Mouse (Mus musculus) forebrain, postnatal 0 days (tissue): ENCODE results near the gene Htra1. TPM values are rescaled to one million over a fixed set of nuclear protein-coding genes. Genes with fewer than 3 reads are reported as not detected.
A peak's percentile ranks its signal among the peaks of the same experiment; 100 is the strongest.

Experiments
- ATAC-seq: fragments of 200-750 bp; cut with Nextera tagmentation; 2 replicates; pipeline ENCODE4 v1.8.0; 2017; ENCODE audit warnings: mild to moderate bottlenecking, moderate library complexity
- DNase-seq: peaks from one replicate; pipeline ENCODE4 v3.0.0-alpha.2; 2015
- H3K27ac ChIP-seq: fragments of 300-500 bp; sonication (generic); 2 replicates; pipeline ENCODE4 v1.5.1; 2014; ENCODE audit warnings: low read depth, mild to moderate bottlenecking, antibody characterized with exemption, low read length, moderate library complexity, mixed read lengths
- H3K27me3 ChIP-seq: fragments of 300-500 bp; sonication (generic); 2 replicates; pipeline ENCODE4 v1.6.1; 2014; ENCODE audit warnings: mild to moderate bottlenecking, low read length, mixed read lengths; ENCODE audit not compliant: insufficient read depth
- H3K36me3 ChIP-seq: fragments of 300-500 bp; sonication (generic); 2 replicates; pipeline ENCODE4 v1.6.1; 2014; ENCODE audit warnings: mild to moderate bottlenecking, moderate library complexity; ENCODE audit not compliant: insufficient read depth
- H3K4me1 ChIP-seq: fragments of 300-500 bp; sonication (generic); 2 replicates; pipeline ENCODE4 v1.6.1; 2014; ENCODE audit warnings: antibody characterized with exemption; ENCODE audit not compliant: insufficient read depth
- H3K4me2 ChIP-seq: fragments of 300-500 bp; sonication (generic); 2 replicates; pipeline ENCODE4 v1.6.1; 2014; ENCODE audit warnings: low read depth, mild to moderate bottlenecking, moderate library complexity
- H3K4me3 ChIP-seq: fragments of 300-500 bp; sonication (generic); 2 replicates; pipeline ENCODE4 v1.5.1; 2014; ENCODE audit warnings: low read depth, low read length, mixed read lengths
- H3K9ac ChIP-seq: fragments of 300-500 bp; sonication (generic); 2 replicates; pipeline ENCODE4 v1.6.1; 2014; ENCODE audit warnings: mild to moderate bottlenecking
- H3K9me3 ChIP-seq: fragments of 300-500 bp; sonication (generic); 2 replicates; pipeline ENCODE4 v1.6.1; 2016; ENCODE audit warnings: low read length
- CTCF ChIP-seq: sonication (generic); IDR thresholded peaks from 2 replicates; pipeline ENCODE4 v1.5.1; 2016; ENCODE audit warnings: antibody characterized with exemption, control low read depth, low read depth
- WGBS: fragments of 180-500 bp; shearing (Covaris S2); extraction: QIAGEN DNeasy Blood & Tissue Kit; methylation state at CpG from one replicate; pipeline ENCODE4 v1.1.7; 2014; 5-methylcytosine and 5-hydroxymethylcytosine counted together
- polyA plus RNA-seq: library from polyadenylated mRNA; unstranded; fragments of >200 nt; fragmentation: Nextera tagmentation; extraction: Ambion mirVana; gene quantifications from 2 replicates; pipeline ENCODE4 v1.2.1, GENCODE M21; 2015
- total RNA-seq: library from RNA; depleted of rRNA; stranded (reverse); fragments of >200 nt; gene quantifications from 2 replicates; pipeline ENCODE4 v1.2.3, GENCODE M21; 2014

Gene Htra1
- total and polyA plus RNA-seq, 2 experiments from 2014 or later, result 30.4 to 37.3 TPM

- Histone ChIP-seq H3K9ac (no peak overlapping the region), H3K36me3 (no peaks in the 10 kb centered on the region), H3K4me2 (peak overlapping the region; percentile 67), H3K27ac (no peak overlapping the region), H3K9me3 (no peaks in the 10 kb centered on the region), H3K4me1 (peaks cover 7% of the 10 kb centered on the region), H3K27me3 (peaks cover 33% of the 10 kb centered on the region), H3K4me3 (peak overlapping the region; percentile 46)
- ATAC-seq (no peak), DNase-seq (no peak)
- 8% methylated on average over 16 of the region's 16 CpGs for WGBS
- TF ChIP-seq CTCF, result no peak
These were observed 504 bp upstream of the Htra1 start for GRCm38 (mm10) chr7:130935421-130935792.

- ATAC-seq (peak; percentile 56), DNase-seq (no peak)
- Histone ChIP-seq H3K36me3 (no peaks in the 10 kb centered on the region), H3K27me3 (peaks cover 33% of the 10 kb centered on the region), H3K9me3 (no peaks in the 10 kb centered on the region), H3K9ac (peak overlapping the region; percentile 41), H3K27ac (peak overlapping the region; percentile 29; the same call in 1 of the 2 replicates), H3K4me3 (peak overlapping the region; percentile 46), H3K4me2 (peak overlapping the region; percentile 67), H3K4me1 (peaks cover 7% of the 10 kb centered on the region)
- WGBS, result 2% methylated on average over 49 of the region's 49 CpGs
- no peak for TF ChIP-seq CTCF
These were observed 601 bp downstream of the Htra1 start for GRCm38 (mm10) chr7:130936472-130936951.

- Histone ChIP-seq H3K9ac (no peak overlapping the region), H3K4me3 (0 out of 2 replicates have a peak overlapping the region, but pooled peaks have one; percentile 1), H3K9me3 (no peaks in the 10 kb centered on the region), H3K4me2 (peak overlapping the region; percentile 67), H3K27me3 (peaks cover 33% of the 10 kb centered on the region), H3K36me3 (no peaks in the 10 kb centered on the region), H3K27ac (no peak overlapping the region), H3K4me1 (peaks cover 7% of the 10 kb centered on the region)
- no peak for DNase-seq
- no peak for TF ChIP-seq CTCF
- ATAC-seq, result no peak
- 27% methylated on average over 12 of the region's 12 CpGs for WGBS
These were observed 1.4 kb downstream of the Htra1 start for GRCm38 (mm10) chr7:130937266-130937841.

GRCm38 (mm10) chr7:130938005-130938404 lies 2.1 kb downstream of the Htra1 start:
- Histone ChIP-seq H3K36me3 (no peaks in the 10 kb centered on the region), H3K4me3 (no peak overlapping the region), H3K4me1 (peaks cover 7% of the 10 kb centered on the region), H3K27ac (no peak overlapping the region), H3K9ac (no peak overlapping the region), H3K9me3 (no peaks in the 10 kb centered on the region), H3K27me3 (peaks cover 33% of the 10 kb centered on the region), H3K4me2 (no peak overlapping the region)
- no peak for DNase-seq
- no peak for TF ChIP-seq CTCF
- ATAC-seq, result no peak
- 62% methylated on average over 4 of the region's 4 CpGs for WGBS

GRCm38 (mm10) chr7:130938896-130939295 lies 3.0 kb downstream of the Htra1 start:
- H3K27me3 ChIP-seq, result peaks cover 33% of the 10 kb centered on the region
- no peak overlapping the region for H3K4me3 ChIP-seq
- no peaks in the 10 kb centered on the region for H3K9me3 ChIP-seq
- no peak for DNase-seq
- H3K4me1 ChIP-seq, result peaks cover 7% of the 10 kb centered on the region
- H3K4me2 ChIP-seq, result no peak overlapping the region
- H3K9ac ChIP-seq, result no peak overlapping the region
- ATAC-seq, result no peak
- H3K36me3 ChIP-seq, result no peaks in the 10 kb centered on the region
- WGBS, result 87% methylated on average over 8 of the region's 8 CpGs
- H3K27ac ChIP-seq, result no peak overlapping the region
- TF ChIP-seq CTCF, result no peak

- TF ChIP-seq CTCF, result no peak
- no peak for ATAC-seq
- no peak overlapping the region for H3K9ac ChIP-seq
- H3K4me1 ChIP-seq, result no peaks in the 10 kb centered on the region
- H3K27ac ChIP-seq, result no peak overlapping the region
- no peak overlapping the region for H3K4me2 ChIP-seq
- 71% methylated on average over 8 of the region's 8 CpGs for WGBS
- H3K4me3 ChIP-seq, result no peak overlapping the region
- no peaks in the 10 kb centered on the region for H3K9me3 ChIP-seq
- peaks cover 20% of the 10 kb centered on the region for H3K27me3 ChIP-seq
- H3K36me3 ChIP-seq, result no peaks in the 10 kb centered on the region
- no peak for DNase-seq
These were observed 4.8 kb downstream of the Htra1 start for GRCm38 (mm10) chr7:130940733-130941132.

- no peaks in the 10 kb centered on the region for H3K4me1 ChIP-seq
- H3K36me3 ChIP-seq, result no peaks in the 10 kb centered on the region
- no peak for DNase-seq
- no peak for ATAC-seq
- TF ChIP-seq CTCF, result no peak
- 0 out of 2 replicates have a peak, but pooled peaks cover under 1% of the 10 kb centered on the region for H3K27me3 ChIP-seq
- no peak overlapping the region for H3K27ac ChIP-seq
- H3K4me2 ChIP-seq, result no peak overlapping the region
- H3K9me3 ChIP-seq, result no peaks in the 10 kb centered on the region
- no peak overlapping the region for H3K9ac ChIP-seq
- 85% methylated on average over 9 of the region's 9 CpGs for WGBS
- no peak overlapping the region for H3K4me3 ChIP-seq
These were observed 7.5 kb downstream of the Htra1 start for GRCm38 (mm10) chr7:130943280-130943895.
